Mouse (Mus musculus): ENCODE results near the gene Oard1. TPM values are rescaled to one million over a fixed set of nuclear protein-coding genes. Genes with fewer than 3 reads are reported as not detected.
A peak's percentile ranks its signal among the peaks of the same experiment; 100 is the strongest.

The Oard1 gene
- polyA plus RNA-seq, 2 experiments, result 28.5 to 46.8 TPM

DNA sequence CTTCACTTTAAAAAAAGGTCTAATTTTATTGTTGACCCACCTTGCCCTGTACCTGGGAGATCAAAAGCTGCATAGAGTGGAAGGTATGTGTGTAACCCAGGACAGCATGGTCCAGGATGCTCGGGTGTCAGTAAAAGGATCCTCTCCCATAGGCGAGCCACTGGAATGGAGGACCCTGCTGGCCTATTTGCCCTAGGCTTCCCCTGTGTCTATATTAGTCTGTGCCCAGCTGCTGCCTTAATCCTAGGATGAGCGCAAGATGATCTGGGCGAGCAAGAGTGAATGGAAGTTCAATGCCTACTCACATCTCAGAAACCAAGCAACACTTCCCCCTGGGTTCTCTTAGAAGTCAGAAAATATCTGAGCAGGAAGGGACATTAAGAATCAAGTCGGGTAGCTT is 21.2 kb downstream of the Oard1 start:
- TF ChIP-seq POLR2A (IDR thresholded peaks at IDR 0.05; ENCODE audit: borderline replicate concordance, extremely low read depth, insufficient read depth, insufficient read length), result no peak
- 69% methylated on average over 5 of the region's 5 CpGs for WGBS
- H3K27me3 ChIP-seq (ENCODE audit: control insufficient read depth, insufficient read depth, low read length), result no peaks in the 10 kb centered on the region
- DNase-seq (ENCODE audit: low spot score), result no peak
- no peaks in the 10 kb centered on the region for H3K9me3 ChIP-seq (ENCODE audit: control insufficient read depth, low read length)
- H3K4me1 ChIP-seq (ENCODE audit: control insufficient read depth, insufficient read depth, low read length), result peaks cover 28% of the 10 kb centered on the region
- H3K36me3 ChIP-seq (ENCODE audit: control insufficient read depth, insufficient read depth, low read length), result no peaks in the 10 kb centered on the region
- H3K27ac ChIP-seq (replicated peaks; ENCODE audit: low read depth, low read length), result no peak overlapping the region
- no peak overlapping the region for H3K4me2 ChIP-seq (replicated peaks; ENCODE audit: low read depth, low read length, severe bottlenecking)
- H3K4me3 ChIP-seq (replicated peaks; ENCODE audit: low read length), result no peak overlapping the region
- no peak overlapping the region for H3K9ac ChIP-seq (ENCODE audit: low read depth, low read length, severe bottlenecking)
- no peak for ATAC-seq (ENCODE audit: low FRiP score, low read depth)

DNA sequence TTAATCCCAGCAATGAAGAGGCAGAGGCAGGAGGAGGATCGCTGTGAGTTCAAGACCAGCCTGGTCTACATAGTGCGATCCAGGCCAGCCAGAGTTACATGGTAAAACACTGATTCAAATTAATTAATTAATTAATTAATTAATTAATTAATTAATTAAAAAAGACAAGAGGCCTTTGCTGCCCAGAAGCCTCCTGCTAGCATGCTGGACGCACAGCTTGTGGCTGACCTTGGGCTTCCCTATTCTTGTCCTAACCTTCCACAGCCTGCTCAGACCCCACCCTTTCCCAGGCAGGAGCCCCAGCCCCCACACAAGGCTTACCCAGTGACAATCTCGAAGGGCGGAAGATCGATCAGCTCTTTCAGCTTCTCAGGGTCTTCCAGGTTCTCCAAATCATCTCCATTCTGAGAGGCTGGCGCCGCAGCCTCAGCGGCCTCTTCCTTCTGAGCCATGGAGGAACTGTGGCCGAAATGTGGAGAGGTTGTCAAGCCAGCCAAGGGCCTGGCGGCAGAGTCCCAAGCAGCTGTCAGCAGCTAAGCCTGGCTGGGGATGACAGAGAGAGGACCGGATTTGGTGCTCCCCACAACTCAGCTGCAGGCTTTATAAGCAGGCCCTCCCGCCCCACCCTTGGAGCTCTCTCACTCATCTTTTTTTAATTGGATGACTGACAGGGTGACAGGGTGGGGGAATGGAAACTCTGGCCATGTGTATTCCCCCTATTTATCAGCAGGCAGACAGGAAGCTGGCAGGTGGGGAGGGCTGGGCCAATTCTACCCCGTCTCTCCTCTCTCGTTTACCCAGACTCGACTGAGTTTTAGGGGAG is 22.6 kb downstream of the Oard1 start, which contains the start of gene Apobec2:
Apobec2 (minus strand) TSS at position 773 of the 823 bp plus-strand sequence.
- Histone ChIP-seq H3K27me3 (ENCODE audit: control insufficient read depth, insufficient read depth, low read length) (no peaks in the 10 kb centered on the region), H3K4me2 (replicated peaks; ENCODE audit: low read depth, low read length, severe bottlenecking) (no peak within 1 kb of the TSS), H3K9ac (ENCODE audit: low read depth, low read length, severe bottlenecking) (no peak within 1 kb of the TSS), H3K27ac (replicated peaks; ENCODE audit: low read depth, low read length) (no peak within 1 kb of the TSS), H3K4me1 (ENCODE audit: control insufficient read depth, insufficient read depth, low read length) (peaks cover 23% of the 10 kb centered on the region), H3K4me3 (replicated peaks; ENCODE audit: low read length) (no peak within 1 kb of the TSS), H3K9me3 (ENCODE audit: control insufficient read depth, low read length) (no peaks in the 10 kb centered on the region), H3K36me3 (ENCODE audit: control insufficient read depth, insufficient read depth, low read length) (no peaks in the 10 kb centered on the region)
- DNase-seq (ENCODE audit: low spot score) (peak; percentile 49), ATAC-seq (ENCODE audit: low FRiP score, low read depth) (0 out of 2 replicates have a peak, but pooled peaks have one; percentile 11)
- WGBS, result 69% methylated on average over 16 of the region's 16 CpGs
- no peak for TF ChIP-seq POLR2A (IDR thresholded peaks at IDR 0.05; ENCODE audit: borderline replicate concordance, extremely low read depth, insufficient read depth, insufficient read length)

DNA sequence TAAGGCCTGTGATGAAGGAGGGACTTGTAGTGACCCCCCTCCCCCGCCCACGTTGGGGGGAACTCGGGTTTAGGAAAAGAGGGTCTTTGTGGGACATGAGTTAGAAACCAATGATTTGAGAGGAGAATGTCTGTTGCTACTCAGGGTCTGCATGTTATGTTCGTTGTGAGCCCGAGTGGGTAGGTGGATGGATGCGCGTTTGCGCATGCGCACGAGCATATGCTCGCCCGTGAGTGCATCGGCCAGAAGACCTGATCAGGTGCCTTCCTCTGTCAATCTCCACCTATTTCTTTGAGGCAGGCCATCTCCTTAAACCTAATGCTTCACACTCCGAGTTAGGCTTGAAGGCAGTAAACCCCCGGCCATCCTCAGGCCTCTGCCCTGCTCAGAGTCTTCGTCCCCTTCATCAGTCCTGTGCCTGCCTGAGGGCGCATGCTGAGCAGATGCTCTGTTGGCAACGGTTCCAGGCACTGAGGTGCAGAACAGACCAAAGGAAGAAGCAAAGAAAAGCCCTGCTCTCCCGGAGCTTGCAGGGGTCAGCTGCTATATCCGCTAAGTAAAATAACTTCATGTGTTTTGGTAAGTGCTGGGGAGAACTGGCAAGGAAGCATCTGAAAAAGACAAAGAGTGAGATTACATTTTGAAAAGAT is 23.3 kb downstream of the Oard1 start:
- ATAC-seq (ENCODE audit: low FRiP score, low read depth), result no peak
- Histone ChIP-seq H3K4me3 (replicated peaks; ENCODE audit: low read length) (no peak overlapping the region), H3K4me1 (ENCODE audit: control insufficient read depth, insufficient read depth, low read length) (peaks cover 20% of the 10 kb centered on the region), H3K27me3 (ENCODE audit: control insufficient read depth, insufficient read depth, low read length) (no peaks in the 10 kb centered on the region), H3K36me3 (ENCODE audit: control insufficient read depth, insufficient read depth, low read length) (no peaks in the 10 kb centered on the region), H3K4me2 (replicated peaks; ENCODE audit: low read depth, low read length, severe bottlenecking) (no peak overlapping the region), H3K27ac (replicated peaks; ENCODE audit: low read depth, low read length) (no peak overlapping the region), H3K9me3 (ENCODE audit: control insufficient read depth, low read length) (no peaks in the 10 kb centered on the region), H3K9ac (ENCODE audit: low read depth, low read length, severe bottlenecking) (no peak overlapping the region)
- DNase-seq (ENCODE audit: low spot score), result no peak
- no peak for TF ChIP-seq POLR2A (IDR thresholded peaks at IDR 0.05; ENCODE audit: borderline replicate concordance, extremely low read depth, insufficient read depth, insufficient read length)
- 76% methylated on average over 20 of the region's 20 CpGs for WGBS

DNA sequence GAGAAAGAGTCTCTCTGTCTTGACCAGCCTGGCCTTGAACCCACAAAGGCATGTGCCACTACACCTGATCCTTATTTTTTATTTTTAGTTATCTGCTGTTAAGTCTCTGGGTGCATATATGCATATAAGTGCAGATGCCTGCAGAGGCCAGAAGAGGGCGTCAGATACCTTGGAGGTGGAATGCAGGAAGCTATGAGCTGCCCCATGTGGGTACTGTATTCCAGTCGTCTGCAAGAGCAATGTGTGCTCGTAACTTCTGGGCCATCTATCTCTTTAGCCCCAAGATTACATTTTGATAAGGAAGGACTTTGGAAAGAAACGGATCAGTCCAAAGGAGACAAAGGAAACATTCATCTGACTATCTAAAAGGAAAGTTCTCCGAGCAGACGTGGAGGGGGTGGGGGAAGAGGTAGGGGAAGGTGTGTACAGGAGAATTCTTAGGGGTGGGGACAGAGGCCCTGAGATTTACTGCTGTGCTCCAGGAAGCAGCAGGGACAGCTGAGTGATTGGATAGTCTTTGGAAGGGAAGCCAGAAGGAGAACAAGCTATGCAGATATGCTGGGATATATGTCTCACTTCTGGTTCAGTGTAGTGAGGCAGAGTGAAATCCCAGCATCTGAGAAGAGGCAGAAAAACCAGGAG is 24.0 kb downstream of the Oard1 start:
- TF ChIP-seq POLR2A (IDR thresholded peaks at IDR 0.05; ENCODE audit: borderline replicate concordance, extremely low read depth, insufficient read depth, insufficient read length), result no peak
- ATAC-seq (ENCODE audit: low FRiP score, low read depth) (no peak), DNase-seq (ENCODE audit: low spot score) (no peak)
- H3K27me3 ChIP-seq (ENCODE audit: control insufficient read depth, insufficient read depth, low read length), result no peaks in the 10 kb centered on the region
- H3K4me2 ChIP-seq (replicated peaks; ENCODE audit: low read depth, low read length, severe bottlenecking), result no peak overlapping the region
- no peak overlapping the region for H3K9ac ChIP-seq (ENCODE audit: low read depth, low read length, severe bottlenecking)
- H3K9me3 ChIP-seq (ENCODE audit: control insufficient read depth, low read length), result no peaks in the 10 kb centered on the region
- 57% methylated on average over 6 of the region's 6 CpGs for WGBS
- peaks cover 17% of the 10 kb centered on the region for H3K4me1 ChIP-seq (ENCODE audit: control insufficient read depth, insufficient read depth, low read length)
- H3K36me3 ChIP-seq (ENCODE audit: control insufficient read depth, insufficient read depth, low read length), result no peaks in the 10 kb centered on the region
- no peak overlapping the region for H3K27ac ChIP-seq (replicated peaks; ENCODE audit: low read depth, low read length)
- no peak overlapping the region for H3K4me3 ChIP-seq (replicated peaks; ENCODE audit: low read length)

DNA sequence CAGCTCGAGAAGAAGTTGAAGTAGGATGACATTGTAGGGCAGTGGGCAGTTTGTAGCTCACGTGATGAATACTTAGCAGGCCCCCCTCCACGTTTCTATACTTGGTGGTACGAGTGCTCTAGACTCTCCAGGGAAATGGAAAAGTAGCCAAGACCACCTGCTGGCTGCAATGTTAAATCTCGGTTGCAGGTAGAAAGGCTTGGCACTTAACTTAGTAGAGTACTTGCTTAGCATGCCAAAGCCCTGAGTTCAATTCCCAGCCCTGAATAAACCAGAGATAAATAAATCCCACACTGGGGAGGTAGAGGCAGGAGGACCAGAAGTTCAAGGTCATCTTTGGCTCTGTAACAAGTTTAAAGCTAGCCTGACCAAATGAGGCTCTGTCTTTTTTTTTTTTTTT is 24.7 kb downstream of the Oard1 start:
- no peak for TF ChIP-seq POLR2A (IDR thresholded peaks at IDR 0.05; ENCODE audit: borderline replicate concordance, extremely low read depth, insufficient read depth, insufficient read length)
- H3K9me3 ChIP-seq (ENCODE audit: control insufficient read depth, low read length), result no peaks in the 10 kb centered on the region
- no peak overlapping the region for H3K4me3 ChIP-seq (replicated peaks; ENCODE audit: low read length)
- no peak overlapping the region for H3K4me2 ChIP-seq (replicated peaks; ENCODE audit: low read depth, low read length, severe bottlenecking)
- no peaks in the 10 kb centered on the region for H3K27me3 ChIP-seq (ENCODE audit: control insufficient read depth, insufficient read depth, low read length)
- no peaks in the 10 kb centered on the region for H3K36me3 ChIP-seq (ENCODE audit: control insufficient read depth, insufficient read depth, low read length)
- H3K4me1 ChIP-seq (ENCODE audit: control insufficient read depth, insufficient read depth, low read length), result peaks cover 17% of the 10 kb centered on the region
- WGBS, result 78% methylated on average over 5 of the region's 5 CpGs
- no peak for DNase-seq (ENCODE audit: low spot score)
- no peak overlapping the region for H3K27ac ChIP-seq (replicated peaks; ENCODE audit: low read depth, low read length)
- no peak overlapping the region for H3K9ac ChIP-seq (ENCODE audit: low read depth, low read length, severe bottlenecking)
- ATAC-seq (ENCODE audit: low FRiP score, low read depth), result no peak
